Mouse (Mus musculus) intestine, embryonic 16.5 days (tissue): ENCODE measurements around the gene Bace2. TPM values are rescaled to one million over a fixed set of nuclear protein-coding genes. Genes with fewer than 3 reads are reported as not detected.

ENCODE experiments used
- ATAC-seq: fragments of 200-750 bp; cut with Nextera tagmentation; 2 replicates; pipeline ENCODE4 v1.8.0; 2017; ENCODE audit warnings: moderate TSS enrichment, moderate library complexity
- H3K27ac ChIP-seq: fragments of 300-500 bp; sonication (generic); 2 replicates; pipeline ENCODE4 v1.5.1; 2014; ENCODE audit warnings: mild to moderate bottlenecking, low read length
- H3K27me3 ChIP-seq: fragments of 300-500 bp; sonication (generic); replicated peaks from 2 replicates; pipeline ENCODE4 v1.6.1; 2014; ENCODE audit warnings: low read length, control low read depth, mixed read lengths; ENCODE audit not compliant: control insufficient read depth, insufficient read depth
- H3K36me3 ChIP-seq: fragments of 300-500 bp; sonication (generic); 2 replicates; pipeline ENCODE4 v1.6.1; 2014; ENCODE audit warnings: low read length, control low read depth; ENCODE audit not compliant: control insufficient read depth, insufficient read depth
- H3K4me1 ChIP-seq: fragments of 300-500 bp; sonication (generic); 2 replicates; pipeline ENCODE4 v1.6.1; 2014; ENCODE audit warnings: low read length, control low read depth, mixed read lengths; ENCODE audit not compliant: control insufficient read depth, insufficient read depth
- H3K4me2 ChIP-seq: fragments of 300-500 bp; sonication (generic); 2 replicates; pipeline ENCODE4 v1.6.1; 2014; ENCODE audit warnings: low read depth, low read length, control low read depth
- H3K4me3 ChIP-seq: fragments of 300-500 bp; sonication (generic); 2 replicates; pipeline ENCODE4 v1.5.1; 2014; ENCODE audit warnings: mild to moderate bottlenecking, low read length
- H3K9ac ChIP-seq: fragments of 300-500 bp; sonication (generic); 2 replicates; pipeline ENCODE4 v1.6.1; 2014; ENCODE audit warnings: low read depth, low read length
- H3K9me3 ChIP-seq: fragments of 300-500 bp; sonication (generic); 2 replicates; pipeline ENCODE4 v1.6.1; 2016; ENCODE audit warnings: low read length, control low read depth; ENCODE audit not compliant: control insufficient read depth
- WGBS: fragments of 180-500 bp; shearing (Covaris S2); extraction: QIAGEN DNeasy Blood & Tissue Kit; methylation state at CpG from one replicate; pipeline ENCODE4 v1.1.7; 2014; 5-methylcytosine and 5-hydroxymethylcytosine counted together
- polyA plus RNA-seq: library from polyadenylated mRNA; unstranded; fragments of >200 nt; fragmentation: Nextera tagmentation; extraction: Ambion mirVana; gene quantifications from 2 replicates; pipeline ENCODE4 v1.2.1, GENCODE M21; 2015

The Bace2 gene
- polyA plus RNA-seq, 1 experiment from 2014 or later: 17.0 TPM

DNA sequence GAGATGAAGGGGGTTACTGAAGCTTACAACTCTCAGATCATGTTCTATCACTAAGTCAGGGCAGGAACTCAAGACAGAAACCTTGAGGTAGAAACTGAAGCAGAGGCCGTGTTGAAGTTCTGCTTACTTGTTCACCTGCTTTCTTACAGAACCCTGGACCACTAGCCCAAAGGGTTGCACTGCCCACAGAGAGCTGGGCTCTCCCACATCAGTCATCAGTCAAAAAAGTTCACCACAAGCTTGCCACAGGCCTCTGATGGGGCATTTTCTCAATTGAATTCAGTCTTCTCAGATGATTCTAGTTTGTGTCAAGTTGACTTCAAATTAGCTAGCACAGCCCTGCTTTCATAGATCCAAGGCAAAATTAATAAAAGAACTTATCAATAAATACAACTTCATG is 103.3 kb downstream of the Bace2 start:
- Histone ChIP-seq H3K9ac (no peak overlapping the region), H3K4me3 (no peak overlapping the region), H3K27ac (no peak overlapping the region), H3K4me2 (no peak overlapping the region), H3K4me1 (peaks cover 7% of the 10 kb centered on the region), H3K9me3 (no peaks in the 10 kb centered on the region), H3K36me3 (no peaks in the 10 kb centered on the region), H3K27me3 (no peaks in the 10 kb centered on the region)
- 57% methylated on average over 1 of the region's 1 CpGs for WGBS
- no peak for ATAC-seq

GRCm38 (mm10) chr16:97461271-97461670 is 104.7 kb downstream of the Bace2 start:
- Histone ChIP-seq H3K9ac (no peak overlapping the region), H3K4me2 (no peak overlapping the region), H3K27me3 (no peaks in the 10 kb centered on the region), H3K4me3 (no peak overlapping the region), H3K4me1 (peaks cover 7% of the 10 kb centered on the region), H3K27ac (no peak overlapping the region), H3K36me3 (no peaks in the 10 kb centered on the region), H3K9me3 (no peaks in the 10 kb centered on the region)
- WGBS: 67% methylated on average over 2 of the region's 2 CpGs
- no peak for ATAC-seq

GRCm38 (mm10) chr16:97462481-97463181 is 106.1 kb downstream of the Bace2 start, which contains the start of gene Mx1:
Gene Mx1 (minus strand): TSS chr16:97462907.
- peaks cover 7% of the 10 kb centered on the region for H3K4me1 ChIP-seq
- H3K9ac ChIP-seq: no peak within 1 kb of the TSS
- H3K27ac ChIP-seq: no peak within 1 kb of the TSS
- 30% methylated on average over 4 of the region's 4 CpGs for WGBS
- no peak within 1 kb of the TSS for H3K4me3 ChIP-seq
- no peak within 1 kb of the TSS for H3K4me2 ChIP-seq
- peak; percentile 72; the same call in 1 of the 2 replicates for ATAC-seq
- no peaks in the 10 kb centered on the region for H3K36me3 ChIP-seq
- H3K9me3 ChIP-seq: no peaks in the 10 kb centered on the region
- no peaks in the 10 kb centered on the region for H3K27me3 ChIP-seq

GRCm38 (mm10) chr16:97466182-97466957 is 109.8 kb downstream of the Bace2 start:
- H3K9ac ChIP-seq: no peak overlapping the region
- no peak for ATAC-seq

GRCm38 (mm10) chr16:97467472-97467871 is 110.9 kb downstream of the Bace2 start:
- H3K27ac ChIP-seq: no peak overlapping the region
- H3K27me3 ChIP-seq: no peaks in the 10 kb centered on the region
- ATAC-seq: no peak
- no peak overlapping the region for H3K4me3 ChIP-seq
- 48% methylated on average over 3 of the region's 3 CpGs for WGBS
- H3K36me3 ChIP-seq: no peaks in the 10 kb centered on the region
- no peak overlapping the region for H3K4me2 ChIP-seq
- H3K9ac ChIP-seq: no peak overlapping the region
- H3K4me1 ChIP-seq: peaks cover 5% of the 10 kb centered on the region; the same call in 1 of the 2 replicates
- no peaks in the 10 kb centered on the region for H3K9me3 ChIP-seq

More at GRCm38 (mm10) chr16:97466182-97466957, 109.8 kb downstream of the Bace2 start:
- H3K4me1 ChIP-seq: peaks cover 7% of the 10 kb centered on the region
- H3K4me3 ChIP-seq: no peak overlapping the region
- H3K27ac ChIP-seq: no peak overlapping the region
- no peaks in the 10 kb centered on the region for H3K36me3 ChIP-seq
- 48% methylated on average over 4 of the region's 4 CpGs for WGBS
- no peaks in the 10 kb centered on the region for H3K27me3 ChIP-seq
- H3K9me3 ChIP-seq: no peaks in the 10 kb centered on the region
- no peak overlapping the region for H3K4me2 ChIP-seq

GRCm38 (mm10) chr16:97467993-97468791 is 111.7 kb downstream of the Bace2 start:
- Histone ChIP-seq H3K4me3 (no peak overlapping the region), H3K36me3 (no peaks in the 10 kb centered on the region), H3K9me3 (no peaks in the 10 kb centered on the region), H3K27me3 (no peaks in the 10 kb centered on the region), H3K9ac (no peak overlapping the region), H3K4me2 (no peak overlapping the region), H3K4me1 (no peaks in the 10 kb centered on the region), H3K27ac (no peak overlapping the region)
- WGBS: 72% methylated on average over 4 of the region's 4 CpGs
- ATAC-seq: 0 out of 2 replicates have a peak, but pooled peaks have one; percentile 21

DNA sequence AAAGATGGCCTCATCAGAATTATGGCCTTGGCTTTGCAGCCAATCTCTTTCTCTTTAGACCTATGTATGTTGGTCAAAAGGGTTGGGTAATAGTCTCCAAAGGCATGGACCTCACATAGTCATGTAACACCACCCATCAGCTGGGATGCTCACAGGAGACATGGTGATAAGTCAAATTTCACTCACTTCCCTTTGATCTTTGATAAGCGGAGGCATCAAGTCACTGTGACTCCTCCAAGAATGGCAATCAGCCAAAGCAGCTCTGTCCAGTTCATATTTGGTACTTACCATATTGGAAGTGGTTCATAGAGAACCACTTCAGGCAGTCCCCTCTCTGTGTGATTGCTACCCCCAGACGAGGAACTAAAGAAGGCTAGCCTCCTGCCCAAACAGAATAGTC is 118.1 kb downstream of the Bace2 start:
- Histone ChIP-seq H3K9ac (no peak overlapping the region), H3K36me3 (no peaks in the 10 kb centered on the region), H3K9me3 (no peaks in the 10 kb centered on the region), H3K4me1 (no peaks in the 10 kb centered on the region), H3K4me2 (no peak overlapping the region), H3K27ac (no peak overlapping the region), H3K4me3 (no peak overlapping the region), H3K27me3 (no peaks in the 10 kb centered on the region)
- ATAC-seq: no peak
- WGBS: 86% methylated on average over 2 of the region's 2 CpGs

DNA sequence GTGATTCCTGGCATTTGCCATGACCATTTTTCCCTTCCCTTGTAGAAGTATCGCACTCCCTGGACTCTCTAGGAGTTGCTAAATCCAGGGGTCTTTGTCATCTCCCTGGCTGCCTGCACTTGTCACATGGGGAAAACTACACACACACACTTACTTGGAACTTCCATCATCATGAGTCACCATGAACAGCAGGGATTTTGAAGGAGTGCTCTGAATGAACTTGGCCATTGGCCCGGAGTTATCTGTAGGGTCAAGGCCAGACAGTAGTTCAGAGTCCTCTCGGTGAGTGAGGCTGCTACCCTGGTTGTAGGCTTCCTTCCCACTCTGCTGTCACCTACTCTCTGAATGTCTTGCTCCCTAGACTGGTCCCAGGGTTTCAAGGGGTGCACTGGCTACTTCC is 119.0 kb downstream of the Bace2 start:
- H3K4me2 ChIP-seq: no peak overlapping the region
- H3K4me3 ChIP-seq: no peak overlapping the region
- ATAC-seq: peak; percentile 31; the same call in 1 of the 2 replicates
- no peak overlapping the region for H3K27ac ChIP-seq
- H3K27me3 ChIP-seq: no peaks in the 10 kb centered on the region
- H3K36me3 ChIP-seq: no peaks in the 10 kb centered on the region
- H3K9me3 ChIP-seq: no peaks in the 10 kb centered on the region
- no peaks in the 10 kb centered on the region for H3K4me1 ChIP-seq
- no peak overlapping the region for H3K9ac ChIP-seq
- 68% methylated on average over 3 of the region's 3 CpGs for WGBS

GRCm38 (mm10) chr16:97476524-97476923 is 120.0 kb downstream of the Bace2 start:
- no peak for ATAC-seq
- no peak overlapping the region for H3K4me2 ChIP-seq
- H3K9me3 ChIP-seq: no peaks in the 10 kb centered on the region
- H3K36me3 ChIP-seq: no peaks in the 10 kb centered on the region
- H3K4me3 ChIP-seq: no peak overlapping the region
- H3K9ac ChIP-seq: no peak overlapping the region
- H3K4me1 ChIP-seq: no peaks in the 10 kb centered on the region
- no peaks in the 10 kb centered on the region for H3K27me3 ChIP-seq
- H3K27ac ChIP-seq: no peak overlapping the region
- 76% methylated on average over 1 of the region's 1 CpGs for WGBS
